Mouse (Mus musculus): ENCODE results near the gene Edn2. TPM values are rescaled to one million over a fixed set of nuclear protein-coding genes. Genes with fewer than 3 reads are reported as not detected.

Gene Edn2
- total and polyA plus RNA-seq, 2 experiments from 2014 or later: 0.10 TPM; not detected in 1

GRCm38 (mm10) chr4:120216883-120217282, 55.9 kb downstream of the Edn2 start:
- ATAC-seq (ENCODE audit: low FRiP score) (no peak), DNase-seq (ENCODE audit: low spot score) (no peak)
- H3K4me1 ChIP-seq (ENCODE audit: insufficient read depth, low read length): no peaks in the 10 kb centered on the region
- TF ChIP-seq CTCF (IDR thresholded peaks at IDR 0.05): no peak
- no peaks in the 10 kb centered on the region for H3K36me3 ChIP-seq (ENCODE audit: insufficient read depth, low read length)
- no peak overlapping the region for H3K9ac ChIP-seq (replicated peaks; ENCODE audit: low read length, poor library complexity, severe bottlenecking)
- H3K27me3 ChIP-seq (ENCODE audit: insufficient read depth, low read length): no peaks in the 10 kb centered on the region
- H3K9me3 ChIP-seq (ENCODE audit: low read length): no peaks in the 10 kb centered on the region
- no peak overlapping the region for H3K4me3 ChIP-seq (ENCODE audit: low read depth, low read length)
- no peak overlapping the region for H3K27ac ChIP-seq (ENCODE audit: low read depth, low read length)
- no peak overlapping the region for H3K4me2 ChIP-seq (ENCODE audit: low read depth, low read length, poor library complexity, severe bottlenecking)

Other genes with a start within 250 kb of the Edn2 start
- gene AL607142.1, start 96.2 kb upstream of the Edn2 start, total RNA-seq (2014; rRNA removed): not detected in 2 replicates
- gene AL607142.1, start 96.2 kb upstream of the Edn2 start, polyA plus RNA-seq (2015; fragmentation: Nextera tagmentation; extraction: Ambion mirVana): not detected in 2 replicates
- 29.0 and 34.2 TPM in 2 replicates for gene Foxo6, start 126.1 kb downstream of the Edn2 start, total RNA-seq (2014; rRNA removed)
- 1.7 TPM in 2 replicates for gene Foxo6, start 126.1 kb downstream of the Edn2 start, polyA plus RNA-seq (2015; fragmentation: Nextera tagmentation; extraction: Ambion mirVana)
- gene Scmh1, start 244.1 kb downstream of the Edn2 start, total RNA-seq (2014; rRNA removed): 53.6 and 57.3 TPM in 2 replicates
- 66.8 TPM in 2 replicates for gene Scmh1, start 244.1 kb downstream of the Edn2 start, polyA plus RNA-seq (2015; fragmentation: Nextera tagmentation; extraction: Ambion mirVana)